Mouse (Mus musculus): ENCODE data around the gene Phlda3. TPM values are rescaled to one million over a fixed set of nuclear protein-coding genes. Genes with fewer than 3 reads are reported as not detected.

Phlda3 gene
- total RNA-seq, 2 experiments from 2014 or later = 11.2 to 12.9 TPM

GRCm38 (mm10) chr1:135755913-135756312 lies 10.0 kb upstream of the Phlda3 start:
- DNase-seq = no peak
- intact Hi-C loops (cut with DNase I) = no loop called here

GRCm38 (mm10) chr1:135757287-135757686 lies 8.6 kb upstream of the Phlda3 start:
- DNase-seq = no peak
- intact Hi-C loops (cut with DNase I) = no loop called here

- intact Hi-C loops (cut with DNase I) = no loop called here
- no peak for DNase-seq
Measured at GRCm38 (mm10) chr1:135759685-135760084, 6.2 kb upstream of the Phlda3 start.

GRCm38 (mm10) chr1:135760216-135760615 lies 5.7 kb upstream of the Phlda3 start:
- intact Hi-C loops (cut with DNase I) = no loop called here
- no peak for DNase-seq

GRCm38 (mm10) chr1:135761728-135762127 lies 4.2 kb upstream of the Phlda3 start:
- DNase-seq = no peak
- intact Hi-C loops (cut with DNase I) = no loop called here

- intact Hi-C loops (cut with DNase I) = no loop called here
- no peak for DNase-seq
Measured at GRCm38 (mm10) chr1:135763503-135764205, 2.3 kb upstream of the Phlda3 start.

GRCm38 (mm10) chr1:135764206-135764528 lies 1.8 kb upstream of the Phlda3 start:
- intact Hi-C loops (cut with DNase I) = no loop called here
- DNase-seq = no peak

- intact Hi-C loops (cut with DNase I) = no loop called here
- no peak for DNase-seq
Measured at GRCm38 (mm10) chr1:135766592-135767306, 830 bp downstream of the Phlda3 start.

GRCm38 (mm10) chr1:135767324-135767890 lies 1.5 kb downstream of the Phlda3 start:
- intact Hi-C loops (cut with DNase I) = no loop called here
- DNase-seq = no peak

GRCm38 (mm10) chr1:135768400-135768799 lies 2.5 kb downstream of the Phlda3 start:
- intact Hi-C loops (cut with DNase I) = no loop called here
- no peak for DNase-seq

GRCm38 (mm10) chr1:135770237-135770636 lies 4.3 kb downstream of the Phlda3 start:
- DNase-seq = no peak
- intact Hi-C loops (cut with DNase I) = no loop called here

GRCm38 (mm10) chr1:135770896-135771572 lies 5.1 kb downstream of the Phlda3 start:
- peak; percentile 27 for DNase-seq
- intact Hi-C loops (cut with DNase I) = no loop called here

- intact Hi-C loops (cut with DNase I) = no loop called here
- DNase-seq = no peak
Measured at GRCm38 (mm10) chr1:135771573-135771970, 5.7 kb downstream of the Phlda3 start.

- intact Hi-C loops (cut with DNase I) = no loop called here
- DNase-seq = no peak
Measured at GRCm38 (mm10) chr1:135776596-135776995, 10.7 kb downstream of the Phlda3 start.

GRCm38 (mm10) chr1:135777046-135777445 lies 11.1 kb downstream of the Phlda3 start:
- intact Hi-C loops (cut with DNase I) = no loop called here
- no peak for DNase-seq

- intact Hi-C loops (cut with DNase I) = no loop called here
- peak; percentile 29 for DNase-seq
Measured at GRCm38 (mm10) chr1:135778780-135779535, 13.0 kb downstream of the Phlda3 start, which contains the start of gene Tnni1. Gene Tnni1 (plus strand): TSS chr1:135779434.

GRCm38 (mm10) chr1:135780649-135781048 lies 14.7 kb downstream of the Phlda3 start:
- intact Hi-C loops (cut with DNase I) = no loop called here
- no peak for DNase-seq

GRCm38 (mm10) chr1:135781220-135781619 lies 15.3 kb downstream of the Phlda3 start:
- intact Hi-C loops (cut with DNase I) = no loop called here
- peak; percentile 77 for DNase-seq

GRCm38 (mm10) chr1:135782816-135783215 lies 16.9 kb downstream of the Phlda3 start:
- no peak for DNase-seq
- intact Hi-C loops (cut with DNase I) = no loop called here

GRCm38 (mm10) chr1:135787799-135788198 lies 21.9 kb downstream of the Phlda3 start:
- DNase-seq = peak; percentile 78
- intact Hi-C loops (cut with DNase I) = loop anchor here (5.0 kb wide), 1 partner anchor 65 kb away; the partner anchor contains the start of gene Csrp1

GRCm38 (mm10) chr1:135788708-135789107 lies 22.8 kb downstream of the Phlda3 start:
- intact Hi-C loops (cut with DNase I) = loop anchor here (5.0 kb wide), 1 partner anchor 66 kb away; the partner anchor contains the start of gene Csrp1
- DNase-seq = no peak

Measured in left cerebral cortex, postnatal 4 days (tissue).